ENCODE assay signal across 7 mouse cellular contexts in genomic region chrX:75744466-75744865, GRCm38 (mm10).
DNase-seq lines count a peak whose midpoint lies in the region; ATAC-seq lines count a peak whose summit lies in the region.
"Not testable (repeated sequence)": the region's sequence is repeated elsewhere in the genome, so short reads cannot be mapped to it uniquely, and the experiment has no call there.

No protein-coding gene starts in this region.

- WGBS in forebrain, embryonic 14.5 days, result 44% methylated on average over 12 of the region's 14 CpGs
- 76% methylated on average over 14 of the region's 14 CpGs for WGBS in hindbrain, embryonic 11.5 days
- 61% methylated on average over 10 of the region's 14 CpGs for WGBS in limb, embryonic 11.5 days

- H3K9ac ChIP-seq in forebrain, embryonic 14.5 days (ENCODE audit: low read length); hindbrain, embryonic 11.5 days (ENCODE audit: low read depth, low read length); limb, embryonic 11.5 days (ENCODE audit: low read length): not testable (repeated sequence)

- not testable (repeated sequence) for H3K27ac ChIP-seq in forebrain, embryonic 14.5 days (ENCODE audit: low read depth, low read length); hindbrain, embryonic 11.5 days (ENCODE audit: low read depth, low read length); limb, embryonic 11.5 days (replicated peaks; ENCODE audit: low read depth, low read length)

- not testable (repeated sequence) for H3K4me3 ChIP-seq in forebrain, embryonic 14.5 days (ENCODE audit: low read depth, low read length); hindbrain, embryonic 11.5 days (ENCODE audit: low read depth, low read length); limb, embryonic 11.5 days (ENCODE audit: low read depth, low read length)

- H3K4me1 ChIP-seq in forebrain, embryonic 14.5 days (ENCODE audit: control insufficient read depth, insufficient read depth, low read length); hindbrain, embryonic 11.5 days (replicated peaks; ENCODE audit: control insufficient read depth, insufficient read depth, low read length); limb, embryonic 11.5 days (ENCODE audit: control insufficient read depth, insufficient read depth, low read length): not testable (repeated sequence)

- DNase-seq in MN1 (ENCODE audit: low spot score), result peak; percentile 51
- peak; percentile 81 for DNase-seq in cerebellum, adult 11 months
- DNase-seq in forebrain, embryonic 14.5 days (ENCODE audit: low spot score), result peak; percentile 38
- peak; percentile 45 for DNase-seq in hindbrain, embryonic 11.5 days (ENCODE audit: low spot score)
- peak; percentile 43 for DNase-seq in limb, embryonic 11.5 days (ENCODE audit: low spot score)
- DNase-seq in mesoderm, embryonic 11.5 days (ENCODE audit: low read depth, low spot score), result peak; percentile 76
- DNase-seq in retina, adult 2 months (ENCODE audit: low read depth, low spot score), result peak; percentile 45

- not testable (repeated sequence) for H3K4me2 ChIP-seq in forebrain, embryonic 14.5 days (ENCODE audit: low read length); hindbrain, embryonic 11.5 days (replicated peaks; ENCODE audit: low read depth, low read length); limb, embryonic 11.5 days (ENCODE audit: low read depth, severe bottlenecking)

- H3K27me3 ChIP-seq in forebrain, embryonic 14.5 days (replicated peaks; ENCODE audit: control insufficient read depth, insufficient read depth, low read length); hindbrain, embryonic 11.5 days (ENCODE audit: control insufficient read depth, insufficient read depth, low read length); limb, embryonic 11.5 days (ENCODE audit: control insufficient read depth, insufficient read depth, low read length): not testable (repeated sequence)

- not testable (repeated sequence) for ATAC-seq in forebrain, embryonic 14.5 days; hindbrain, embryonic 11.5 days (ENCODE audit: low FRiP score); limb, embryonic 11.5 days (ENCODE audit: insufficient number of reproducible peaks, low FRiP score, low TSS enrichment, low read depth)

- H3K36me3 ChIP-seq in forebrain, embryonic 14.5 days (ENCODE audit: control insufficient read depth, insufficient read depth, low read length); hindbrain, embryonic 11.5 days (ENCODE audit: control insufficient read depth, insufficient read depth, low read length); limb, embryonic 11.5 days (ENCODE audit: control insufficient read depth, insufficient read depth, low read length): not testable (repeated sequence)

- H3K9me3 ChIP-seq in forebrain, embryonic 14.5 days (replicated peaks; ENCODE audit: control insufficient read depth, low read length); hindbrain, embryonic 11.5 days (ENCODE audit: control insufficient read depth, low read length); limb, embryonic 11.5 days (ENCODE audit: control insufficient read depth, low read length): not testable (repeated sequence)
